Mouse (Mus musculus): Measurements from ENCODE around the gene Nol10.

- TF ChIP-seq CTCF (IDR thresholded peaks at IDR 0.05; ENCODE audit: low read depth) (no peak), EP300 (optimal IDR thresholded peaks at IDR 0.05) (no peak)
These were observed 12.4 kb downstream of the Nol10 start for GRCm38 (mm10) chr12:17360650-17361049.

Measured in stomach, postnatal 0 days (tissue).